Mouse (Mus musculus): ENCODE results near the gene Def6. TPM values are rescaled to one million over a fixed set of nuclear protein-coding genes. Genes with fewer than 3 reads are reported as not detected.
A peak's percentile ranks its signal among the peaks of the same experiment; 100 is the strongest.

Gene Def6
- total and polyA plus RNA-seq, 3 experiments: 31.3 to 81.8 (median 53.6) TPM

DNA sequence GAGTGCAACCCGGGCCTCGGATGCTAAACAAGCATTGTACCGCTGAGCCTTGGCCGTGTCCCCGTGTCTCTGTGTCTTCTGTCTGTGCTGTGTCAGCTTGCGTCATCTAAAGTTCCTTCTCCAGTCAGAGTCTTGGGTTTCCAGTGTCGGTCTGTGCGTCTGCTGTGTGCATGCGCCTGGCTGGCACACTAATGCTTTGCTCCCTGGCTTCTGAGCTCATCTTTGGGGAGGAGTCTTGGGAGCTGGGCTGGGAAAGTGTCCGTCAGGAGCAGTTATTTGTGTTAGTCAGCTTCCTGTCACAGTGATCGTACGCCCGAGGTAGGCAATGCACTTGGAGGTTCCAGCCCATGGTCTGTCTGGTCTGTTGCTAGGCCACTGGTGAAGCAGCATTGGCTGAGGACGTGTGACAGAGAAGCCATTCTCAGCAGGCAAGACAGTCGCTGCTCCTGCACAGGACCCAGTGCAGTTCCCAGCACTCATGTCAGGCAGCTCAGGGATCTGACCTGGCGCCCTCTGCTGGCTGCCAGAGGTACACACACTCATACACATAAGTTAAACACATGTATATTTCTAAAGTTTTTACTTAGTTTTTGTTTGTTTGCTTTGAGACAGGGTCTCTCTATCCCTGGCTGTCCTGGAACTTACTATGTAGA is 52.4 kb downstream of the Def6 start:
- Histone ChIP-seq H3K27ac (ENCODE audit: insufficient read depth, low read depth) (no peak overlapping the region), H3K4me1 (ENCODE audit: control insufficient read depth in 1 of 2, insufficient read depth in 2 of 2) (peaks cover 12 to 30% of the 10 kb centered on the region in 2 experiments), H3K4me3 (replicated peaks in 1 of 3; ENCODE audit: low read depth in 2 of 3, low read length in 2 of 3, poor library complexity in 1 of 3) (no peak overlapping the region), H3K9me3 (replicated peaks; ENCODE audit: low read length) (peaks cover 19% of the 10 kb centered on the region), H3K36me3 (replicated peaks in 1 of 2; ENCODE audit: control insufficient read depth in 1 of 2, insufficient read depth in 1 of 2, low read length in 1 of 2) (peaks cover 0 to 59% of the 10 kb centered on the region in 2 experiments), H3K79me2 (replicated peaks; ENCODE audit: control insufficient read depth, extremely low read depth, insufficient read depth, poor library complexity, severe bottlenecking) (no peaks in the 10 kb centered on the region), H3K4me2 (ENCODE audit: insufficient read depth, low read depth, poor library complexity, severe bottlenecking) (no peak overlapping the region), H3K9ac (ENCODE audit: insufficient read depth, low read depth) (no peak overlapping the region), H3K27me3 (replicated peaks) (no peaks in the 10 kb centered on the region)
- in situ Hi-C loops (cut with MboI; ENCODE audit: low pct_ligation_motif_present, low pct_unique_long_range_greater_than_20kb, low sequenced_read_pairs): no loop called here
- TF ChIP-seq RCOR1 (conservative IDR thresholded peaks at IDR 0.05; ENCODE audit: low read depth, low read length): no peak
- TF ChIP-seq KAT2A (IDR thresholded peaks at IDR 0.05; ENCODE audit: insufficient replicate concordance, low read length): no peak
- no peak for TF ChIP-seq POLR2AphosphoS2 (IDR thresholded peaks at IDR 0.05; ENCODE audit: low read depth, low read length)
- no peak for TF ChIP-seq POLR2A (IDR thresholded peaks at IDR 0.05; ENCODE audit: low read depth, low read length)
- TF ChIP-seq ZMIZ1 (IDR thresholded peaks at IDR 0.05; ENCODE audit: low read depth, low read length): no peak
- no peak for TF ChIP-seq CHD2 (IDR thresholded peaks at IDR 0.05; ENCODE audit: low read length)
- peak; percentile 36 for TF ChIP-seq RAD21 (IDR thresholded peaks at IDR 0.05; ENCODE audit: low read depth, low read length)
- TF ChIP-seq CTCF (conservative IDR thresholded peaks at IDR 0.05 in 1 of 2, IDR thresholded peaks at IDR 0.05 in 1 of 2; ENCODE audit: low read depth in 2 of 2, low read length in 2 of 2): peak; percentile 65 to 66
- no peak for TF ChIP-seq MAZ (IDR thresholded peaks at IDR 0.05; ENCODE audit: low read depth, low read length)
- no peak for TF ChIP-seq ELF1 (IDR thresholded peaks at IDR 0.05; ENCODE audit: low read depth, low read length)
- TF ChIP-seq SMC3 (IDR thresholded peaks at IDR 0.05; ENCODE audit: low read depth, low read length): peak; percentile 59
- TF ChIP-seq IRF4 (IDR thresholded peaks at IDR 0.05; ENCODE audit: low read depth, low read length): no peak
- no peak for TF ChIP-seq BHLHE40 (IDR thresholded peaks at IDR 0.05; ENCODE audit: low read depth, low read length)
- no peak for TF ChIP-seq ZNF384 (IDR thresholded peaks at IDR 0.05; ENCODE audit: low read depth, low read length)
- TF ChIP-seq ZKSCAN1 (IDR thresholded peaks at IDR 0.05; ENCODE audit: borderline replicate concordance, low read depth, low read length): no peak
- no peak for TF ChIP-seq JUN (IDR thresholded peaks at IDR 0.05; ENCODE audit: insufficient read depth, low read depth, low read length)
- TF ChIP-seq UBTF (IDR thresholded peaks at IDR 0.05; ENCODE audit: low read depth, low read length): no peak
- no peak for TF ChIP-seq CHD1 (IDR thresholded peaks at IDR 0.05; ENCODE audit: low read depth, low read length)
- TF ChIP-seq USF2 (conservative IDR thresholded peaks at IDR 0.05; ENCODE audit: low read depth, low read length): no peak
- TF ChIP-seq GABPA (IDR thresholded peaks at IDR 0.05; ENCODE audit: insufficient replicate concordance, low read depth, low read length): no peak
- TF ChIP-seq ZC3H11A (IDR thresholded peaks at IDR 0.05; ENCODE audit: low read depth, low read length): no peak
- TF ChIP-seq TBP (conservative IDR thresholded peaks at IDR 0.05; ENCODE audit: low read depth, low read length): no peak
- no peak for TF ChIP-seq JUND (conservative IDR thresholded peaks at IDR 0.05; ENCODE audit: low read depth, low read length)
- TF ChIP-seq E2F4 (IDR thresholded peaks at IDR 0.05; ENCODE audit: insufficient replicate concordance, low read depth, low read length): no peak
- no peak for TF ChIP-seq PAX5 (IDR thresholded peaks at IDR 0.05; ENCODE audit: low read length)
- DNase-seq (ENCODE audit: extremely low read depth): peak; percentile 37
- dilution Hi-C loops (cut with MboI; ENCODE audit: extremely low pct_ligation_motif_present, extremely low pct_unique_long_range_greater_than_20kb, low sequenced_read_pairs): no loop called here
